Mouse (Mus musculus): ENCODE measurements around the gene Frat1.

- TF ChIP-seq POLR2A (IDR thresholded peaks at IDR 0.05; ENCODE audit: borderline replicate concordance, extremely low read depth, insufficient read depth, insufficient read length, poor library complexity, severe bottlenecking) (no peak), CTCF (IDR thresholded peaks at IDR 0.05; ENCODE audit: borderline replicate concordance, extremely low read depth, insufficient read depth, insufficient read length) (no peak)
Measured at GRCm38 (mm10) chr19:41842196-41842595, 12.4 kb downstream of the Frat1 start.

Measured in brain, embryonic 14.5 days (tissue).